Mouse (Mus musculus): ENCODE measurements around the gene Nnmt.

DNA sequence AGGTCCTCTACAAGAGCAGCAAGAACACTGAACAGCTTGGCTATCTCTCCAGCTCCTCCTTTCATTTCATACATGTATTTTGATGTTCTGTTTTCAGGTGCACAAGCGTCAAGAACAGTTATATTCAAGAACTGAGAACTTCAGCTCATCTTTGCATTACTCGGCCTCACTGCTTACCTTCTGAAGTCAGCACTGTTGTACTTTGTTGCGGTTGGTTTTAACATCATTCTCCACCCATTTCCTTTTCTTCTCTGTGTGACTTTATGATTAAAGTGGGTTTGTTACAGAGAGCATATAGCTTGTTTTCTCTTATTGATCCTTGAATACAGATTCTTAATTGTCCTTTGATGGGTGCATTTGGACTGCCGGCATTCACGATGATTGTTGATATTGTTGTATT is 42.6 kb downstream of the Nnmt start:
- no peak for TF ChIP-seq POLR2A (IDR thresholded peaks at IDR 0.05; ENCODE audit: control insufficient read depth, low read depth, low read length)
- TF ChIP-seq CTCF (IDR thresholded peaks at IDR 0.05; ENCODE audit: control insufficient read depth, insufficient read depth, insufficient replicate concordance, low read depth, low read length), result no peak

Data from testis, adult 2 months (tissue).